29 mouse cellular contexts compared by ENCODE assay signal in the genomic region with DNA sequence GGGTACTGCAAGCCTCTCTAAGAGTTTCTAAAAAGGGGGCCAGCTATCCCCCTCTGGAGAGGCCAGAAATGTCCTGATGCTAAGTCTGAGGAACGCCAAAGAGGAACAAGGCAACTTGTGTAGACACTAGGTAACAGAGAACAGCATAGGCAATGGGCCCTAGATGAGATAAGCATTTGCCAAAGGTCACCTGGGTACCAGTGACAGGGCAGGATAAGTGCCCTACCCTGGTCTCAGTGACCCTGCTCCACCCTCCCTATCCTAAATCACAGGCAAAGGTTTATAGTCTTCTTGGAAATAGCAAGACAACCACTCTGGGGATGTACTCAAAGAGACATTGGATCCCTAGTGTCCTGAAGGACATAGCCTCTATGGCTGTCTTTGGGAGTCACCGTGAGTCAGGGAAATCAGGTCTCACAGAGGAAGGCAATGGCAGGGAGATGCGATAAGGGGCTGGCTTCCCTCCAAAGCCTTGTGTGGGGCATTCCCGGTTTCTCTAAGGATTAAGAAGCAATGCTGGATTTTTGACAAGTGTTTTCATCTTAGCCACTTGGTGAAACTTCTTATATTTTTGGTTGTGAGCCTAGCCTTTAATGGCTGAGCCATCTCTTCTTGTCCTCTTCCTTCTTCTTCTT. TPM values are rescaled to one million over a fixed set of nuclear protein-coding genes. Genes with fewer than 3 reads are reported as not detected.
DNase-seq lines count a peak whose midpoint lies in the region; ATAC-seq and TF ChIP-seq lines count a peak whose summit lies in the region.
"Had no signal": no experiment of that assay in that cellular context is flagged by ENCODE, and none has a peak within 500 bp of the region (broad histone marks: within the 10 kb centered on the region; RNA-seq: fewer than 3 reads in every experiment).

No protein-coding gene starts in this region.

- TF ChIP-seq CTCF in liver, adult 2 months (IDR thresholded peaks at IDR 0.05; ENCODE audit: low read depth, low read length): no peak
- TF ChIP-seq CTCF in liver, postnatal 0 days (IDR thresholded peaks at IDR 0.05; ENCODE audit: low read depth): no peak
- TF ChIP-seq CTCF in stomach, postnatal 0 days (IDR thresholded peaks at IDR 0.05; ENCODE audit: low read depth): no peak
- no peak for TF ChIP-seq CTCF in hindbrain, postnatal 0 days (IDR thresholded peaks at IDR 0.05; ENCODE audit: low read depth)

- no peak for TF ChIP-seq POLR2A in liver, adult 2 months (IDR thresholded peaks at IDR 0.05; ENCODE audit: extremely low read depth, insufficient read depth, low read length)

- H3K4me1 ChIP-seq in liver, adult 2 months (ENCODE audit: control insufficient read depth, insufficient read depth, low read length): peaks cover 8% of the 10 kb centered on the region; the same call in 1 of the 2 replicates
- H3K4me1 ChIP-seq in liver, postnatal 0 days (ENCODE audit: insufficient read depth): peaks cover 3% of the 10 kb centered on the region
- no peaks in the 10 kb centered on the region for H3K4me1 ChIP-seq in stomach, postnatal 0 days (replicated peaks; ENCODE audit: control insufficient read depth, insufficient read depth)
- no peaks in the 10 kb centered on the region for H3K4me1 ChIP-seq in hindbrain, postnatal 0 days (ENCODE audit: insufficient read depth, low read length)
- no peaks in the 10 kb centered on the region for H3K4me1 ChIP-seq in forebrain, embryonic 12.5 days
- H3K4me1 ChIP-seq: embryonic facial prominence, embryonic 12.5 days; forebrain, embryonic 13.5 days; midbrain, embryonic 15.5 days; stomach, embryonic 15.5 days had no signal

- no peaks in the 10 kb centered on the region for H3K27me3 ChIP-seq in liver, adult 2 months (ENCODE audit: control insufficient read depth, insufficient read depth, low read length)
- H3K27me3 ChIP-seq in liver, postnatal 0 days (ENCODE audit: insufficient read depth, low read length): no peaks in the 10 kb centered on the region
- H3K27me3 ChIP-seq in stomach, postnatal 0 days (ENCODE audit: control insufficient read depth, insufficient read depth, low read length): no peaks in the 10 kb centered on the region
- no peaks in the 10 kb centered on the region for H3K27me3 ChIP-seq in hindbrain, postnatal 0 days (ENCODE audit: insufficient read depth, low read length)
- H3K27me3 ChIP-seq in forebrain, embryonic 12.5 days: no peaks in the 10 kb centered on the region
- H3K27me3 ChIP-seq: embryonic facial prominence, embryonic 12.5 days; forebrain, embryonic 13.5 days; limb, embryonic 13.5 days; liver, embryonic 13.5 days; midbrain, embryonic 15.5 days; neural tube, embryonic 13.5 days; stomach, embryonic 15.5 days had no signal

- no peak for ATAC-seq in liver, postnatal 0 days
- ATAC-seq in stomach, postnatal 0 days (ENCODE audit: low FRiP score, low TSS enrichment): no peak
- no peak for ATAC-seq in hindbrain, postnatal 0 days
- ATAC-seq in forebrain, embryonic 12.5 days (ENCODE audit: low FRiP score): no peak
- ATAC-seq: forebrain, embryonic 13.5 days; midbrain, embryonic 15.5 days had no signal

- H3K36me3 ChIP-seq in liver, adult 2 months (ENCODE audit: control insufficient read depth, insufficient read depth, low read length): no peaks in the 10 kb centered on the region
- no peaks in the 10 kb centered on the region for H3K36me3 ChIP-seq in liver, postnatal 0 days (replicated peaks; ENCODE audit: insufficient read depth, low read length)
- H3K36me3 ChIP-seq in stomach, postnatal 0 days (ENCODE audit: control insufficient read depth, insufficient read depth, low read length): no peaks in the 10 kb centered on the region
- H3K36me3 ChIP-seq in hindbrain, postnatal 0 days (ENCODE audit: insufficient read depth, low read length): no peaks in the 10 kb centered on the region
- no peaks in the 10 kb centered on the region for H3K36me3 ChIP-seq in forebrain, embryonic 12.5 days (replicated peaks)
- H3K36me3 ChIP-seq: embryonic facial prominence, embryonic 12.5 days; heart, embryonic 10.5 days; limb, embryonic 13.5 days; liver, embryonic 13.5 days; midbrain, embryonic 15.5 days; neural tube, embryonic 13.5 days; stomach, embryonic 15.5 days had no signal

- no peaks in the 10 kb centered on the region for H3K9me3 ChIP-seq in liver, postnatal 0 days (ENCODE audit: low read length)
- no peaks in the 10 kb centered on the region for H3K9me3 ChIP-seq in stomach, postnatal 0 days (ENCODE audit: control insufficient read depth, low read length)
- H3K9me3 ChIP-seq in hindbrain, postnatal 0 days (ENCODE audit: low read length): no peaks in the 10 kb centered on the region
- H3K9me3 ChIP-seq in forebrain, embryonic 12.5 days: no peaks in the 10 kb centered on the region
- H3K9me3 ChIP-seq: embryonic facial prominence, embryonic 12.5 days; forebrain, embryonic 13.5 days; heart, embryonic 10.5 days; limb, embryonic 13.5 days; liver, embryonic 13.5 days; midbrain, embryonic 15.5 days; neural tube, embryonic 13.5 days; stomach, embryonic 15.5 days had no signal

- DNase-seq in liver, adult 2 months (ENCODE audit: extremely low read depth, low read depth, low spot score): peak; percentile 52
- DNase-seq in liver, postnatal 0 days: no peak
- DNase-seq in adrenal gland, adult 2 months: peak; percentile 84
- DNase-seq in adrenal gland, postnatal 25 days: peak; percentile 69
- peak; percentile 50 for DNase-seq in stomach, postnatal 0 days (ENCODE audit: low spot score)
- no peak for DNase-seq in T-cell, adult 2 months (ENCODE audit: low spot score)
- no peak for DNase-seq in hindbrain, postnatal 0 days (ENCODE audit: low spot score)
- DNase-seq: cerebellum, adult 2 months; cerebellum, postnatal 25 days; heart, postnatal 4 days; kidney, postnatal 4 days; layer of hippocampus, adult 9-11 months; liver, embryonic 13.5 days; lung, embryonic 14.5 days; lung, postnatal 4 days had no signal

- H3K27ac ChIP-seq in liver, adult 2 months (replicated peaks; ENCODE audit: insufficient read depth, low read depth, low read length): no peak overlapping the region
- H3K27ac ChIP-seq in liver, postnatal 0 days (ENCODE audit: low read depth): no peak overlapping the region
- H3K27ac ChIP-seq in stomach, postnatal 0 days (replicated peaks): no peak overlapping the region
- no peak overlapping the region for H3K27ac ChIP-seq in hindbrain, postnatal 0 days
- no peak overlapping the region for H3K27ac ChIP-seq in forebrain, embryonic 12.5 days
- H3K27ac ChIP-seq: embryonic facial prominence, embryonic 12.5 days; forebrain, embryonic 13.5 days; heart, embryonic 10.5 days; hindbrain, embryonic 14.5 days; limb, embryonic 13.5 days; liver, embryonic 13.5 days; midbrain, embryonic 15.5 days; neural tube, embryonic 13.5 days; stomach, embryonic 15.5 days had no signal

- 69% methylated on average over 4 of the region's 4 CpGs for WGBS in liver, adult 2 months
- WGBS in liver, postnatal 0 days (ENCODE audit: insufficient replicate concordance): 77% methylated on average over 4 of the region's 4 CpGs
- 68% methylated on average over 4 of the region's 4 CpGs for WGBS in stomach, postnatal 0 days
- WGBS in hindbrain, postnatal 0 days: 76% methylated on average over 4 of the region's 4 CpGs
- 87% methylated on average over 4 of the region's 4 CpGs for WGBS in forebrain, embryonic 12.5 days

- H3K9ac ChIP-seq in liver, adult 2 months (ENCODE audit: low read depth, low read length): no peak overlapping the region
- H3K9ac ChIP-seq in liver, postnatal 0 days (replicated peaks): no peak overlapping the region
- H3K9ac ChIP-seq in stomach, postnatal 0 days (ENCODE audit: low read length): no peak overlapping the region
- H3K9ac ChIP-seq in hindbrain, postnatal 0 days (replicated peaks; ENCODE audit: low read length): no peak overlapping the region
- H3K9ac ChIP-seq in forebrain, embryonic 12.5 days: no peak overlapping the region
- H3K9ac ChIP-seq: embryonic facial prominence, embryonic 12.5 days; forebrain, embryonic 13.5 days; hindbrain, embryonic 14.5 days; limb, embryonic 13.5 days; liver, embryonic 13.5 days; lung, embryonic 14.5 days; midbrain, embryonic 15.5 days; neural tube, embryonic 13.5 days; stomach, embryonic 15.5 days had no signal

- no peaks in the 10 kb centered on the region for H3K79me2 ChIP-seq in liver, adult 2 months (ENCODE audit: control insufficient read depth, insufficient read depth, low read length)

- TF ChIP-seq EP300 in liver, postnatal 0 days (IDR thresholded peaks at IDR 0.05; ENCODE audit: low read depth): no peak
- no peak for TF ChIP-seq EP300 in stomach, postnatal 0 days (optimal IDR thresholded peaks at IDR 0.05)

- no peak overlapping the region for H3K4me3 ChIP-seq in liver, adult 2 months (ENCODE audit: insufficient read depth, low read depth, low read length)
- no peak overlapping the region for H3K4me3 ChIP-seq in liver, postnatal 0 days (ENCODE audit: low read depth, low read length)
- no peak overlapping the region for H3K4me3 ChIP-seq in stomach, postnatal 0 days (ENCODE audit: low read depth, low read length)
- no peak overlapping the region for H3K4me3 ChIP-seq in hindbrain, postnatal 0 days (ENCODE audit: low read length)
- H3K4me3 ChIP-seq in forebrain, embryonic 12.5 days (replicated peaks): no peak overlapping the region
- H3K4me3 ChIP-seq: embryonic facial prominence, embryonic 12.5 days; forebrain, embryonic 13.5 days; heart, embryonic 10.5 days; limb, embryonic 13.5 days; liver, embryonic 13.5 days; midbrain, embryonic 15.5 days; myocyte; neural tube, embryonic 13.5 days; stomach, embryonic 15.5 days had no signal

- H3K4me2 ChIP-seq in liver, postnatal 0 days (ENCODE audit: low read depth, low read length): no peak overlapping the region
- no peak overlapping the region for H3K4me2 ChIP-seq in stomach, postnatal 0 days (replicated peaks; ENCODE audit: low read depth)
- H3K4me2 ChIP-seq in hindbrain, postnatal 0 days (ENCODE audit: low read depth, low read length): no peak overlapping the region
- no peak overlapping the region for H3K4me2 ChIP-seq in forebrain, embryonic 12.5 days
- H3K4me2 ChIP-seq: embryonic facial prominence, embryonic 12.5 days; forebrain, embryonic 13.5 days; hindbrain, embryonic 14.5 days; limb, embryonic 13.5 days; liver, embryonic 13.5 days; lung, embryonic 14.5 days; midbrain, embryonic 15.5 days; neural tube, embryonic 13.5 days; stomach, embryonic 15.5 days had no signal

RNA-seq across cellular contexts. Expression of a gene that starts 17.8 kb away (rescaled TPM):
- 7.0 and 7.2 TPM in 2 replicates for total RNA-seq in liver, adult 2 months (2014; rRNA removed)
- 10.5 and 11.0 TPM in 2 replicates for polyA plus RNA-seq in liver, adult 2 months (2012; rRNA removed)
- 4.8 and 6.1 TPM in 2 replicates for polyA plus RNA-seq in liver, postnatal 0 days (2015; fragmentation: Nextera tagmentation; extraction: Ambion mirVana)
- total RNA-seq in adrenal gland, adult 2 months (2021): 10 to 100 TPM; 37.1 to 40.8 TPM
- polyA plus RNA-seq in adrenal gland, adult 2 months (2012; rRNA removed): 40.2 and 43.1 TPM in 2 replicates
- 32.3 and 35.5 TPM in 2 replicates for total RNA-seq in adrenal gland, postnatal 25 days (2021)
- polyA plus RNA-seq in stomach, postnatal 0 days (2015; fragmentation: Nextera tagmentation; extraction: Ambion mirVana): 16.6 and 20.2 TPM in 2 replicates
- total RNA-seq in hindbrain, postnatal 0 days (2014; rRNA removed): 23.6 and 25.4 TPM in 2 replicates
- 7.9 and 8.2 TPM in 2 replicates for polyA plus RNA-seq in hindbrain, postnatal 0 days (2015; fragmentation: Nextera tagmentation; extraction: Ambion mirVana)
- 8.7 and 9.6 TPM in 2 replicates for polyA plus RNA-seq in forebrain, embryonic 12.5 days (2016; fragmentation: Nextera tagmentation; extraction: Ambion mirVana)

RNA-seq across cellular contexts. Expression of a gene that starts 53.3 kb away (rescaled TPM):
- total RNA-seq in liver, adult 2 months (2014; rRNA removed): 6.5 and 8.4 TPM in 2 replicates
- polyA plus RNA-seq in liver, adult 2 months (2012; rRNA removed): 73.7 and 104 TPM in 2 replicates
- 37.0 and 41.7 TPM in 2 replicates for polyA plus RNA-seq in liver, postnatal 0 days (2015; fragmentation: Nextera tagmentation; extraction: Ambion mirVana)
- 10 to 100 TPM; 52.7 to 67.4 TPM for total RNA-seq in adrenal gland, adult 2 months (2021)
- polyA plus RNA-seq in adrenal gland, adult 2 months (2012; rRNA removed): 160 and 165 TPM in 2 replicates
- 63.7 and 66.8 TPM in 2 replicates for total RNA-seq in adrenal gland, postnatal 25 days (2021)
- 87.5 and 91.8 TPM in 2 replicates for polyA plus RNA-seq in stomach, postnatal 0 days (2015; fragmentation: Nextera tagmentation; extraction: Ambion mirVana)
- 64.1 and 70.8 TPM in 2 replicates for total RNA-seq in hindbrain, postnatal 0 days (2014; rRNA removed)
- polyA plus RNA-seq in hindbrain, postnatal 0 days (2015; fragmentation: Nextera tagmentation; extraction: Ambion mirVana): 139 and 146 TPM in 2 replicates
- 106 and 110 TPM in 2 replicates for polyA plus RNA-seq in forebrain, embryonic 12.5 days (2016; fragmentation: Nextera tagmentation; extraction: Ambion mirVana)

RNA-seq across cellular contexts. Expression of a gene that starts 57.2 kb away (rescaled TPM):
- total RNA-seq in liver, adult 2 months (2014; rRNA removed): not detected in 2 replicates
- polyA plus RNA-seq in liver, adult 2 months (2012; rRNA removed): not detected in 2 replicates
- not detected in 2 replicates for polyA plus RNA-seq in liver, postnatal 0 days (2015; fragmentation: Nextera tagmentation; extraction: Ambion mirVana)
- total RNA-seq in adrenal gland, adult 2 months (2021): under 1 TPM in 1 of 2 experiments, not detected in 1; 0.29 TPM
- polyA plus RNA-seq in adrenal gland, adult 2 months (2012; rRNA removed): 0.10 TPM in 1 of 2 replicates, not detected in the other
- total RNA-seq in adrenal gland, postnatal 25 days (2021): not detected in 2 replicates
- 0.08 and 0.18 TPM in 2 replicates for polyA plus RNA-seq in stomach, postnatal 0 days (2015; fragmentation: Nextera tagmentation; extraction: Ambion mirVana)
- 15.1 and 35.0 TPM in 2 replicates for total RNA-seq in hindbrain, postnatal 0 days (2014; rRNA removed)
- 16.7 and 19.1 TPM in 2 replicates for polyA plus RNA-seq in hindbrain, postnatal 0 days (2015; fragmentation: Nextera tagmentation; extraction: Ambion mirVana)
- 2.6 and 3.1 TPM in 2 replicates for polyA plus RNA-seq in forebrain, embryonic 12.5 days (2016; fragmentation: Nextera tagmentation; extraction: Ambion mirVana)
- total RNA-seq: gastrocnemius, adult 18-20 months; granulocyte monocyte progenitor cell, adult 5-6 weeks had no signal
- polyA plus RNA-seq: liver, embryonic 13.5 days had no signal

RNA-seq across cellular contexts. Expression of a gene that starts 58.1 kb away (rescaled TPM):
- total RNA-seq in liver, adult 2 months (2014; rRNA removed): not detected in 2 replicates
- polyA plus RNA-seq in liver, adult 2 months (2012; rRNA removed): not detected in 2 replicates
- not detected in 2 replicates for polyA plus RNA-seq in liver, postnatal 0 days (2015; fragmentation: Nextera tagmentation; extraction: Ambion mirVana)
- total RNA-seq in adrenal gland, adult 2 months (2021): not detected
- not detected in 2 replicates for polyA plus RNA-seq in adrenal gland, adult 2 months (2012; rRNA removed)
- not detected in 2 replicates for total RNA-seq in adrenal gland, postnatal 25 days (2021)
- polyA plus RNA-seq in stomach, postnatal 0 days (2015; fragmentation: Nextera tagmentation; extraction: Ambion mirVana): not detected in 2 replicates
- 0.21 and 0.83 TPM in 2 replicates for total RNA-seq in hindbrain, postnatal 0 days (2014; rRNA removed)
- 0.73 and 0.76 TPM in 2 replicates for polyA plus RNA-seq in hindbrain, postnatal 0 days (2015; fragmentation: Nextera tagmentation; extraction: Ambion mirVana)
- 0.19 TPM in 1 of 2 replicates, not detected in the other for polyA plus RNA-seq in forebrain, embryonic 12.5 days (2016; fragmentation: Nextera tagmentation; extraction: Ambion mirVana)
- total RNA-seq: gastrocnemius, adult 18-20 months; granulocyte monocyte progenitor cell, adult 5-6 weeks; heart, postnatal 4 days had no signal
- polyA plus RNA-seq: heart, embryonic 16.5 days; liver, embryonic 13.5 days; lung, embryonic 14.5 days; urinary bladder, adult 2 months had no signal

Comparison
In these comparisons a context has a peak if more than half of its experiments do, and no peak if none do; other contexts are left out.
1. DNase-seq: peak in liver, adult 2 months (single experiment), adrenal gland, adult 2 months (single experiment), adrenal gland, postnatal 25 days (single experiment) and stomach, postnatal 0 days (single experiment); none in liver, postnatal 0 days (single experiment), T-cell, adult 2 months (single experiment) and hindbrain, postnatal 0 days (single experiment).